Mouse (Mus musculus): Measurements from ENCODE around the gene Nadsyn1. TPM values are rescaled to one million over a fixed set of nuclear protein-coding genes. Genes with fewer than 3 reads are reported as not detected.

The Nadsyn1 gene
- polyA plus RNA-seq, 1 experiment: 12.3 TPM

GRCm38 (mm10) chr7:143841301-143841700, 18.7 kb upstream of the Nadsyn1 start:
- Histone ChIP-seq H3K9ac (ENCODE audit: low read depth, poor library complexity, severe bottlenecking) (no peak overlapping the region), H3K9me3 (replicated peaks; ENCODE audit: control insufficient read depth, insufficient read depth, low read length, poor library complexity, severe bottlenecking) (no peaks in the 10 kb centered on the region), H3K36me3 (ENCODE audit: control insufficient read depth, insufficient read depth, low read length, poor library complexity, severe bottlenecking) (peaks cover 40% of the 10 kb centered on the region), H3K27ac (ENCODE audit: insufficient read depth, low read length) (no peak overlapping the region), H3K4me3 (ENCODE audit: low read depth, low read length) (no peak overlapping the region), H3K27me3 (ENCODE audit: control insufficient read depth, insufficient read depth, low read length, poor library complexity, severe bottlenecking) (no peaks in the 10 kb centered on the region), H3K4me1 (ENCODE audit: control insufficient read depth, insufficient read depth, low read length) (no peaks in the 10 kb centered on the region)
- no peak for TF ChIP-seq EP300 (IDR thresholded peaks at IDR 0.05; ENCODE audit: insufficient read depth, low read depth, low read length)
- no peak for TF ChIP-seq POLR2A (IDR thresholded peaks at IDR 0.05; ENCODE audit: insufficient read depth, low read length)
- no peak for TF ChIP-seq CTCF (IDR thresholded peaks at IDR 0.05; ENCODE audit: low read depth, low read length)

- H3K9ac ChIP-seq (ENCODE audit: low read depth, poor library complexity, severe bottlenecking): no peak overlapping the region
- no peaks in the 10 kb centered on the region for H3K9me3 ChIP-seq (replicated peaks; ENCODE audit: control insufficient read depth, insufficient read depth, low read length, poor library complexity, severe bottlenecking)
- H3K27ac ChIP-seq (ENCODE audit: insufficient read depth, low read length): no peak overlapping the region
- no peak for TF ChIP-seq POLR2A (IDR thresholded peaks at IDR 0.05; ENCODE audit: insufficient read depth, low read length)
- no peak for TF ChIP-seq CTCF (IDR thresholded peaks at IDR 0.05; ENCODE audit: low read depth, low read length)
- TF ChIP-seq EP300 (IDR thresholded peaks at IDR 0.05; ENCODE audit: insufficient read depth, low read depth, low read length): no peak
- H3K4me1 ChIP-seq (ENCODE audit: control insufficient read depth, insufficient read depth, low read length): peaks cover 3% of the 10 kb centered on the region
- no peak overlapping the region for H3K4me3 ChIP-seq (ENCODE audit: low read depth, low read length)
- no peaks in the 10 kb centered on the region for H3K27me3 ChIP-seq (ENCODE audit: control insufficient read depth, insufficient read depth, low read length, poor library complexity, severe bottlenecking)
- peaks cover 32% of the 10 kb centered on the region for H3K36me3 ChIP-seq (ENCODE audit: control insufficient read depth, insufficient read depth, low read length, poor library complexity, severe bottlenecking)
Observed at GRCm38 (mm10) chr7:143840121-143840520, 17.5 kb upstream of the Nadsyn1 start.

- TF ChIP-seq EP300 (IDR thresholded peaks at IDR 0.05; ENCODE audit: insufficient read depth, low read depth, low read length): no peak
- TF ChIP-seq POLR2A (IDR thresholded peaks at IDR 0.05; ENCODE audit: insufficient read depth, low read length): no peak
- TF ChIP-seq CTCF (IDR thresholded peaks at IDR 0.05; ENCODE audit: low read depth, low read length): no peak
- Histone ChIP-seq H3K4me3 (ENCODE audit: low read depth, low read length) (no peak overlapping the region), H3K27me3 (ENCODE audit: control insufficient read depth, insufficient read depth, low read length, poor library complexity, severe bottlenecking) (no peaks in the 10 kb centered on the region), H3K36me3 (ENCODE audit: control insufficient read depth, insufficient read depth, low read length, poor library complexity, severe bottlenecking) (peaks cover 21% of the 10 kb centered on the region), H3K4me1 (ENCODE audit: control insufficient read depth, insufficient read depth, low read length) (peaks cover 4% of the 10 kb centered on the region), H3K9ac (ENCODE audit: low read depth, poor library complexity, severe bottlenecking) (no peak overlapping the region), H3K9me3 (replicated peaks; ENCODE audit: control insufficient read depth, insufficient read depth, low read length, poor library complexity, severe bottlenecking) (no peaks in the 10 kb centered on the region), H3K27ac (ENCODE audit: insufficient read depth, low read length) (no peak overlapping the region)
Observed at GRCm38 (mm10) chr7:143837705-143838358, 15.2 kb upstream of the Nadsyn1 start.

GRCm38 (mm10) chr7:143834972-143835371, 12.3 kb upstream of the Nadsyn1 start:
- TF ChIP-seq POLR2A (IDR thresholded peaks at IDR 0.05; ENCODE audit: insufficient read depth, low read length) (no peak), EP300 (IDR thresholded peaks at IDR 0.05; ENCODE audit: insufficient read depth, low read depth, low read length) (no peak), CTCF (IDR thresholded peaks at IDR 0.05; ENCODE audit: low read depth, low read length) (no peak)
- Histone ChIP-seq H3K27ac (ENCODE audit: insufficient read depth, low read length) (no peak overlapping the region), H3K36me3 (ENCODE audit: control insufficient read depth, insufficient read depth, low read length, poor library complexity, severe bottlenecking) (peaks cover 14% of the 10 kb centered on the region), H3K4me1 (ENCODE audit: control insufficient read depth, insufficient read depth, low read length) (peaks cover 4% of the 10 kb centered on the region), H3K4me3 (ENCODE audit: low read depth, low read length) (no peak overlapping the region), H3K9me3 (replicated peaks; ENCODE audit: control insufficient read depth, insufficient read depth, low read length, poor library complexity, severe bottlenecking) (no peaks in the 10 kb centered on the region), H3K27me3 (ENCODE audit: control insufficient read depth, insufficient read depth, low read length, poor library complexity, severe bottlenecking) (no peaks in the 10 kb centered on the region), H3K9ac (ENCODE audit: low read depth, poor library complexity, severe bottlenecking) (no peak overlapping the region)

GRCm38 (mm10) chr7:143834316-143834715, 11.7 kb upstream of the Nadsyn1 start:
- H3K36me3 ChIP-seq (ENCODE audit: control insufficient read depth, insufficient read depth, low read length, poor library complexity, severe bottlenecking): peaks cover 14% of the 10 kb centered on the region
- no peak overlapping the region for H3K27ac ChIP-seq (ENCODE audit: insufficient read depth, low read length)
- no peaks in the 10 kb centered on the region for H3K27me3 ChIP-seq (ENCODE audit: control insufficient read depth, insufficient read depth, low read length, poor library complexity, severe bottlenecking)
- no peaks in the 10 kb centered on the region for H3K9me3 ChIP-seq (replicated peaks; ENCODE audit: control insufficient read depth, insufficient read depth, low read length, poor library complexity, severe bottlenecking)
- peaks cover 4% of the 10 kb centered on the region for H3K4me1 ChIP-seq (ENCODE audit: control insufficient read depth, insufficient read depth, low read length)
- no peak overlapping the region for H3K9ac ChIP-seq (ENCODE audit: low read depth, poor library complexity, severe bottlenecking)
- TF ChIP-seq EP300 (IDR thresholded peaks at IDR 0.05; ENCODE audit: insufficient read depth, low read depth, low read length) (no peak), CTCF (IDR thresholded peaks at IDR 0.05; ENCODE audit: low read depth, low read length) (no peak), POLR2A (IDR thresholded peaks at IDR 0.05; ENCODE audit: insufficient read depth, low read length) (no peak)
- no peak overlapping the region for H3K4me3 ChIP-seq (ENCODE audit: low read depth, low read length)

GRCm38 (mm10) chr7:143833581-143834190, 11.0 kb upstream of the Nadsyn1 start:
- H3K36me3 ChIP-seq (ENCODE audit: control insufficient read depth, insufficient read depth, low read length, poor library complexity, severe bottlenecking): peaks cover 14% of the 10 kb centered on the region
- TF ChIP-seq EP300 (IDR thresholded peaks at IDR 0.05; ENCODE audit: insufficient read depth, low read depth, low read length) (no peak), CTCF (IDR thresholded peaks at IDR 0.05; ENCODE audit: low read depth, low read length) (no peak), POLR2A (IDR thresholded peaks at IDR 0.05; ENCODE audit: insufficient read depth, low read length) (no peak)
- H3K9ac ChIP-seq (ENCODE audit: low read depth, poor library complexity, severe bottlenecking): no peak overlapping the region
- H3K4me3 ChIP-seq (ENCODE audit: low read depth, low read length): no peak overlapping the region
- H3K9me3 ChIP-seq (replicated peaks; ENCODE audit: control insufficient read depth, insufficient read depth, low read length, poor library complexity, severe bottlenecking): no peaks in the 10 kb centered on the region
- peaks cover 4% of the 10 kb centered on the region for H3K4me1 ChIP-seq (ENCODE audit: control insufficient read depth, insufficient read depth, low read length)
- no peaks in the 10 kb centered on the region for H3K27me3 ChIP-seq (ENCODE audit: control insufficient read depth, insufficient read depth, low read length, poor library complexity, severe bottlenecking)
- no peak overlapping the region for H3K27ac ChIP-seq (ENCODE audit: insufficient read depth, low read length)

Data from ES-Bruce4 (cell line).